Mouse (Mus musculus): ENCODE measurements at regions not wholly inside any gene's neighbourhood (a gene's known extent, or its start where the extent isn't known, plus 50 kb on each side); places are given as distances from the start of the nearest gene placed in this dataset.

GRCm38 (mm10) chr8:10096413-10096812, 57.3 kb upstream of the Myo16 start:
- H3K27ac ChIP-seq (ENCODE audit: low read depth, low read length), result no peak overlapping the region
- no peaks in the 10 kb centered on the region for H3K36me3 ChIP-seq (ENCODE audit: control insufficient read depth, insufficient read depth, low read length)
- no peak for DNase-seq (ENCODE audit: low spot score)
- no peak overlapping the region for H3K4me2 ChIP-seq (replicated peaks; ENCODE audit: low read depth, low read length)
- H3K9ac ChIP-seq (ENCODE audit: low read depth, low read length), result no peak overlapping the region
- no peak overlapping the region for H3K4me3 ChIP-seq (ENCODE audit: low read depth, low read length)
- 89% methylated on average over 4 of the region's 4 CpGs for WGBS
- ATAC-seq (ENCODE audit: low FRiP score), result no peak
- H3K9me3 ChIP-seq (ENCODE audit: control insufficient read depth, low read length), result no peaks in the 10 kb centered on the region
- no peaks in the 10 kb centered on the region for H3K4me1 ChIP-seq (replicated peaks; ENCODE audit: control insufficient read depth, insufficient read depth, low read length)
- H3K27me3 ChIP-seq (ENCODE audit: control insufficient read depth, insufficient read depth, low read length), result no peaks in the 10 kb centered on the region

- ATAC-seq (ENCODE audit: low FRiP score) (peak; percentile 63), DNase-seq (ENCODE audit: low spot score) (peak; percentile 47)
- Histone ChIP-seq H3K9me3 (ENCODE audit: control insufficient read depth, low read length) (no peaks in the 10 kb centered on the region), H3K4me3 (ENCODE audit: low read depth, low read length) (no peak overlapping the region), H3K27ac (ENCODE audit: low read depth, low read length) (no peak overlapping the region), H3K4me1 (replicated peaks; ENCODE audit: control insufficient read depth, insufficient read depth, low read length) (no peaks in the 10 kb centered on the region), H3K36me3 (ENCODE audit: control insufficient read depth, insufficient read depth, low read length) (no peaks in the 10 kb centered on the region), H3K27me3 (ENCODE audit: control insufficient read depth, insufficient read depth, low read length) (no peaks in the 10 kb centered on the region), H3K4me2 (replicated peaks; ENCODE audit: low read depth, low read length) (no peak overlapping the region), H3K9ac (ENCODE audit: low read depth, low read length) (no peak overlapping the region)
- WGBS, result 59% methylated on average over 9 of the region's 9 CpGs
Measured at GRCm38 (mm10) chr8:10096968-10097547, 56.7 kb upstream of the Myo16 start.
